Mouse (Mus musculus) spleen, postnatal 4 days (tissue): Measurements from ENCODE around the gene Olfr303.
"Not testable (repeated sequence)": the region's sequence is repeated elsewhere in the genome, so short reads cannot be mapped to it uniquely, and the experiment has no call there.

Source experiments
- DNase-seq, 2 experiments: peaks; one replicate each; pipeline ENCODE4 v3.0.0; 2022; ENCODE audit warnings: low spot score in 2 of 2

Gene Olfr303

GRCm38 (mm10) chr7:86397689-86398088 is at the start of gene Olfr303:
TSS of gene Olfr303 (minus strand) at chr7:86397789.
- no peak for DNase-seq

GRCm38 (mm10) chr7:86403546-86403945 is 6.0 kb upstream of the Olfr303 start, which contains the start of gene Olfr301:
TSS of gene Olfr301 (plus strand) at chr7:86403846.
- no peak for DNase-seq

- no peak for DNase-seq
Measured at GRCm38 (mm10) chr7:86386558-86386957, 11.0 kb downstream of the Olfr303 start, which contains the start of gene Olfr304. TSS of gene Olfr304 (minus strand) at chr7:86386658.

GRCm38 (mm10) chr7:86385769-86386168 is 11.8 kb downstream of the Olfr303 start:
- DNase-seq: no peak

- no peak for DNase-seq
Measured at GRCm38 (mm10) chr7:86366828-86367227, 30.8 kb downstream of the Olfr303 start, which contains the start of gene Olfr305. TSS of gene Olfr305 (minus strand) at chr7:86366928.

DNA sequence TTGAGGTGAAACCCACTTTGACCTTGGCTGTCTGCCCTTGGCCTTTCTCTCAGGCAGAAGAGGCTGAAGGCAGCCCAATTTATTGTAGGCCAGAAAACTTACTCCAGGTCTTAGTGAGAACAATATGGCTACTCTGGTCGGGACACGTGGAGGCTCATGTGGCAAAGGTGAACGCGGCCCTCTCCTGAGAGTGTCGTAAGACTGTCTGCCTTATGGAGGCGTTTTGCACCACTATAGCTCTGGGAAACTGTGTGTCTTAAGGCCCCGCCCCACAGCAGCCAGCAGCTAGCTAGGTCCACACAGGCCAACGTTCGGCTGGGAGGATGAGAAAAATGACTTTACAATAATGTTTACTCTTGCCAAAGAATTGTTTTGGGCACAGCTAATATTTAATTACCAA is 51.3 kb downstream of the Olfr303 start:
- DNase-seq: not testable (repeated sequence)

- DNase-seq: no peak
Measured at GRCm38 (mm10) chr7:86344253-86344652, 53.3 kb downstream of the Olfr303 start.

DNA sequence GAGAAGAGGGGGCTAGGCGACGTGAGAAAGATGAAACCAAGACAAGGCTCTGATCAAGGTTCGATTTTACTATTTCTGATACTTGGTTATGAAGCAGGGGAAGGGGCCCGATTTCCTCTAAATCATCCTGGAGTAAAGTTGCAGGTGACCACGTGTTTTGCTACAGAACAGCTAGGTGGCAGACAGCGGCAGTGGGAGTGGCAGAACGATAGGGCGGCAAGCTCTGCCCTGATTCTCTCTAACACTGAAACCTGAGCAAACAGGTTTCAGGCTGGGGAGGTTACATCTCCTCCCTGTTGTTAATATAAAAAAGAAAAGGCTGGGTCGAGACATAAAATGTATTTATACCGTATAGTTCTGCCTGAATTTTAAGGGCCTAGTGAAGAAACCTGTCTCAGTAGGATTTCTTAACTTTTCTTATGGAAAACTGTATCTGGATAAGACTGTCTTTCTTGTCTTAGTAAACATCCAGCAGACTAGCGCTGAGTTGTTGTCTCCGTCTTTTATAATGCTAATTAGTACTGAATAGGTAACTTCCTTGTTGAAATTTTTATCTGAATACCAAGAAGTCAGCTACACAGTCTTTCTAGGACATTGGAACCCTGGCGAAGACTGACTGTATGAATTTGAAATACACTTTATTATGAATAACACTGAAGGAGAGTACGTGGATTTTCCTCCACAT is 54.6 kb downstream of the Olfr303 start:
- no peak for DNase-seq
